20 mouse cellular contexts compared by ENCODE assay signal in the genomic region with DNA sequence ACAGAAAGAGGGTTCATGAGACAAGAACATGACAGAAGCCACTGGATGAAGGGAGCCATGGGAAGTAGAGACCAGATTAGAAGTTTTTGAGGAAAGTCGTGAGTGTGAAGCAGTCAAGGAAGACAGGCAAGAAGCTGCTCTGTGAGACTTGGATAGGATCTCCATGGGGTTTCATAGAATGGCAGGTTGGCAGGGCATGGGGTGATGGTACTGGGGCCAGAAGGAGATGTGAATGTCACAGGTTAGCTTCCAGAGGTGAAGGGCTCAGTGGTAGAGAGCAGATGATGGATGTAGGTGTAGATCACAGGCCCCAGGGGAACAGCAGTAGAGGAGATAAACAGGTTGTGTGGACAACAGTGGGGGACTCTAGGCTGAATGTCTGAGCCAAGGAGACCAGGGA.
DNase-seq lines count a peak whose midpoint lies in the region; ATAC-seq and TF ChIP-seq lines count a peak whose summit lies in the region.
"Had no signal": no experiment of that assay in that cellular context is flagged by ENCODE, and none has a peak within 500 bp of the region (broad histone marks: within the 10 kb centered on the region; RNA-seq: fewer than 3 reads in every experiment).

No protein-coding gene starts in this region.

- H3K4me3 ChIP-seq in midbrain, embryonic 11.5 days (ENCODE audit: low read depth, low read length): no peak overlapping the region
- H3K4me3 ChIP-seq in midbrain, embryonic 14.5 days (replicated peaks; ENCODE audit: low read depth, low read length): no peak overlapping the region
- no peak overlapping the region for H3K4me3 ChIP-seq in small intestine, adult 2 months (ENCODE audit: low read depth, low read length)
- H3K4me3 ChIP-seq: embryonic facial prominence, embryonic 13.5 days; embryonic facial prominence, embryonic 15.5 days; forebrain, embryonic 12.5 days; forebrain, embryonic 15.5 days had no signal

- peak; percentile 74 for DNase-seq in heart, adult 11 months
- no peak for DNase-seq in heart, postnatal 4 days
- peak; percentile 41 for DNase-seq in midbrain, embryonic 11.5 days (ENCODE audit: low spot score, missing footprints)
- no peak for DNase-seq in midbrain, embryonic 14.5 days
- DNase-seq in embryo, embryonic 10.5 days (ENCODE audit: low spot score): no peak
- DNase-seq: adrenal gland, adult 2 months; adrenal gland, postnatal 10 days; adrenal gland, postnatal 25 days; cerebellum, adult 11 months; cerebellum, adult 18-20 months; cerebellum, adult 8-10 months; cerebellum, adult 9-11 months; cerebellum, postnatal 14 days; cerebellum, postnatal 36 days; forebrain, postnatal 0 days had no signal

- 91% methylated on average over 1 of the region's 1 CpGs for WGBS in midbrain, embryonic 11.5 days
- WGBS in midbrain, embryonic 14.5 days: 97% methylated on average over 1 of the region's 1 CpGs
- 91% methylated on average over 1 of the region's 1 CpGs for WGBS in small intestine, adult 2 months

- no peak overlapping the region for H3K9ac ChIP-seq in midbrain, embryonic 11.5 days (ENCODE audit: low read length)
- H3K9ac ChIP-seq in midbrain, embryonic 14.5 days (replicated peaks; ENCODE audit: low read length): no peak overlapping the region
- H3K9ac ChIP-seq: embryonic facial prominence, embryonic 13.5 days; embryonic facial prominence, embryonic 15.5 days; forebrain, embryonic 12.5 days; forebrain, embryonic 15.5 days; forebrain, postnatal 0 days had no signal

- H3K36me3 ChIP-seq in midbrain, embryonic 11.5 days (ENCODE audit: control insufficient read depth, insufficient read depth, low read length): no peaks in the 10 kb centered on the region
- H3K36me3 ChIP-seq in midbrain, embryonic 14.5 days (ENCODE audit: control insufficient read depth, insufficient read depth, low read length): no peaks in the 10 kb centered on the region
- no peaks in the 10 kb centered on the region for H3K36me3 ChIP-seq in small intestine, adult 2 months (ENCODE audit: control insufficient read depth, insufficient read depth, low read length)
- H3K36me3 ChIP-seq: embryonic facial prominence, embryonic 13.5 days; embryonic facial prominence, embryonic 15.5 days; forebrain, embryonic 12.5 days; forebrain, embryonic 15.5 days had no signal

- no peak overlapping the region for H3K27ac ChIP-seq in midbrain, embryonic 11.5 days (ENCODE audit: low read depth, low read length)
- no peak overlapping the region for H3K27ac ChIP-seq in midbrain, embryonic 14.5 days (replicated peaks; ENCODE audit: low read depth, low read length)
- peak overlapping the region; percentile 75 for H3K27ac ChIP-seq in small intestine, adult 2 months (ENCODE audit: insufficient read depth, low read depth, low read length)
- H3K27ac ChIP-seq: embryonic facial prominence, embryonic 13.5 days; embryonic facial prominence, embryonic 15.5 days; forebrain, embryonic 12.5 days; forebrain, embryonic 15.5 days had no signal

- TF ChIP-seq POLR2A in small intestine, adult 2 months (IDR thresholded peaks at IDR 0.05; ENCODE audit: low read depth, low read length): no peak

- peaks cover 8% of the 10 kb centered on the region for H3K4me1 ChIP-seq in midbrain, embryonic 11.5 days (ENCODE audit: control insufficient read depth, insufficient read depth, low read length)
- 0 out of 2 replicates have a peak, but pooled peaks cover 3% of the 10 kb centered on the region for H3K4me1 ChIP-seq in midbrain, embryonic 14.5 days (ENCODE audit: control insufficient read depth, insufficient read depth, low read length)
- peaks cover 12% of the 10 kb centered on the region; the same call in 1 of the 2 replicates for H3K4me1 ChIP-seq in small intestine, adult 2 months (ENCODE audit: control insufficient read depth, insufficient read depth, insufficient read length, low read length)
- H3K4me1 ChIP-seq: embryonic facial prominence, embryonic 13.5 days; embryonic facial prominence, embryonic 15.5 days had no signal

- H3K9me3 ChIP-seq in midbrain, embryonic 11.5 days (ENCODE audit: control insufficient read depth, low read length): no peaks in the 10 kb centered on the region
- H3K9me3 ChIP-seq in midbrain, embryonic 14.5 days (ENCODE audit: control insufficient read depth, low read length): no peaks in the 10 kb centered on the region; the same call in 1 of the 2 replicates
- H3K9me3 ChIP-seq: embryonic facial prominence, embryonic 13.5 days; embryonic facial prominence, embryonic 15.5 days; forebrain, embryonic 12.5 days; forebrain, embryonic 15.5 days had no signal

- no peak for ATAC-seq in midbrain, embryonic 11.5 days (ENCODE audit: low FRiP score)
- no peak for ATAC-seq in midbrain, embryonic 14.5 days (ENCODE audit: low FRiP score, low TSS enrichment)
- ATAC-seq: forebrain, embryonic 15.5 days; forebrain, postnatal 0 days had no signal

- no peak overlapping the region for H3K4me2 ChIP-seq in midbrain, embryonic 11.5 days
- no peak overlapping the region for H3K4me2 ChIP-seq in midbrain, embryonic 14.5 days (ENCODE audit: low read length)
- H3K4me2 ChIP-seq: embryonic facial prominence, embryonic 13.5 days; embryonic facial prominence, embryonic 15.5 days; forebrain, embryonic 12.5 days; forebrain, embryonic 15.5 days had no signal

- TF ChIP-seq CTCF in small intestine, adult 2 months (IDR thresholded peaks at IDR 0.05; ENCODE audit: extremely low read depth, insufficient read length, insufficient replicate concordance, low read depth, low read length): no peak

- H3K27me3 ChIP-seq in midbrain, embryonic 11.5 days (ENCODE audit: control insufficient read depth, insufficient read depth, low read length): no peaks in the 10 kb centered on the region
- H3K27me3 ChIP-seq in midbrain, embryonic 14.5 days (ENCODE audit: control insufficient read depth, insufficient read depth, low read length): no peaks in the 10 kb centered on the region
- H3K27me3 ChIP-seq in small intestine, adult 2 months (ENCODE audit: control insufficient read depth, insufficient read depth, low read length): no peaks in the 10 kb centered on the region
- H3K27me3 ChIP-seq: embryonic facial prominence, embryonic 13.5 days; embryonic facial prominence, embryonic 15.5 days; forebrain, embryonic 12.5 days; forebrain, embryonic 15.5 days had no signal

Comparison
In these comparisons a context has a peak if more than half of its experiments do, and no peak if none do; other contexts are left out.
1. DNase-seq: peak in heart, adult 11 months (single experiment) and midbrain, embryonic 11.5 days (single experiment); none in heart, postnatal 4 days (single experiment), midbrain, embryonic 14.5 days (single experiment) and embryo, embryonic 10.5 days (single experiment).